Mouse (Mus musculus) forebrain, postnatal 0 days (tissue): ENCODE measurements around the gene Slc22a1. TPM values are rescaled to one million over a fixed set of nuclear protein-coding genes. Genes with fewer than 3 reads are reported as not detected.

Source experiments
- ATAC-seq: fragments of 200-750 bp; cut with Nextera tagmentation; 2 replicates; pipeline ENCODE4 v1.8.0; 2017; ENCODE audit warnings: mild to moderate bottlenecking, moderate library complexity
- DNase-seq: peaks from one replicate; pipeline ENCODE4 v3.0.0-alpha.2; 2015
- H3K27ac ChIP-seq: fragments of 300-500 bp; sonication (generic); 2 replicates; pipeline ENCODE4 v1.5.1; 2014; ENCODE audit warnings: low read depth, mild to moderate bottlenecking, antibody characterized with exemption, low read length, moderate library complexity, mixed read lengths
- H3K27me3 ChIP-seq: fragments of 300-500 bp; sonication (generic); 2 replicates; pipeline ENCODE4 v1.6.1; 2014; ENCODE audit warnings: mild to moderate bottlenecking, low read length, mixed read lengths; ENCODE audit not compliant: insufficient read depth
- H3K36me3 ChIP-seq: fragments of 300-500 bp; sonication (generic); 2 replicates; pipeline ENCODE4 v1.6.1; 2014; ENCODE audit warnings: mild to moderate bottlenecking, moderate library complexity; ENCODE audit not compliant: insufficient read depth
- H3K4me1 ChIP-seq: fragments of 300-500 bp; sonication (generic); 2 replicates; pipeline ENCODE4 v1.6.1; 2014; ENCODE audit warnings: antibody characterized with exemption; ENCODE audit not compliant: insufficient read depth
- H3K4me2 ChIP-seq: fragments of 300-500 bp; sonication (generic); 2 replicates; pipeline ENCODE4 v1.6.1; 2014; ENCODE audit warnings: low read depth, mild to moderate bottlenecking, moderate library complexity
- H3K4me3 ChIP-seq: fragments of 300-500 bp; sonication (generic); 2 replicates; pipeline ENCODE4 v1.5.1; 2014; ENCODE audit warnings: low read depth, low read length, mixed read lengths
- H3K9ac ChIP-seq: fragments of 300-500 bp; sonication (generic); 2 replicates; pipeline ENCODE4 v1.6.1; 2014; ENCODE audit warnings: mild to moderate bottlenecking
- H3K9me3 ChIP-seq: fragments of 300-500 bp; sonication (generic); 2 replicates; pipeline ENCODE4 v1.6.1; 2016; ENCODE audit warnings: low read length
- CTCF ChIP-seq: sonication (generic); IDR thresholded peaks from 2 replicates; pipeline ENCODE4 v1.5.1; 2016; ENCODE audit warnings: antibody characterized with exemption, control low read depth, low read depth
- WGBS: fragments of 180-500 bp; shearing (Covaris S2); extraction: QIAGEN DNeasy Blood & Tissue Kit; methylation state at CpG from one replicate; pipeline ENCODE4 v1.1.7; 2014; 5-methylcytosine and 5-hydroxymethylcytosine counted together
- polyA plus RNA-seq: library from polyadenylated mRNA; unstranded; fragments of >200 nt; fragmentation: Nextera tagmentation; extraction: Ambion mirVana; gene quantifications from 2 replicates; pipeline ENCODE4 v1.2.1, GENCODE M21; 2015
- total RNA-seq: library from RNA; depleted of rRNA; stranded (reverse); fragments of >200 nt; gene quantifications from 2 replicates; pipeline ENCODE4 v1.2.3, GENCODE M21; 2014

The Slc22a1 gene
- total and polyA plus RNA-seq, 2 experiments from 2014 or later, result not detected

DNA sequence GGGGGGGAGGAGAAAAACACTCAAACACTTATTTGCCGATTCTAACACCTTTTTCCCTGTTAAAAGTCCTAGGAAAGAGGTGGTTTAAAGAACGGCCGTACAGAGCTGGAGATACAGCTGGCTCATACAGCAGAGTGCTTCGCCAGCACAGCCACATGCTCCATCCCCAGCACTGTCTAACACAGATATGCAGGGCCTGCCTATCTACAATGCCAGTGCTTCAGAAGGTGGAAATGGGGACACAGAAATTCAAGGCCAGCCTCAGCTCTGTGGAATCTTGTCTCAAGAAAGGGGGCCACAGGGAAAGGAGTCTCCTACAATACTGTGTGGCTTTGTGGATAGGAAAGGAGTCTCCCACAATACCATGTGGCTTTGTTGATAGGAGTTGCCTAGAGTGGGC is 41.8 kb upstream of the Slc22a1 start:
- no peak for DNase-seq
- no peak overlapping the region for H3K4me2 ChIP-seq
- no peaks in the 10 kb centered on the region for H3K27me3 ChIP-seq
- no peak overlapping the region for H3K9ac ChIP-seq
- no peaks in the 10 kb centered on the region for H3K9me3 ChIP-seq
- no peak overlapping the region for H3K27ac ChIP-seq
- no peaks in the 10 kb centered on the region for H3K4me1 ChIP-seq
- WGBS, result 82% methylated on average over 4 of the region's 4 CpGs
- peaks cover 69% of the 10 kb centered on the region for H3K36me3 ChIP-seq
- no peak for ATAC-seq
- TF ChIP-seq CTCF, result no peak
- no peak overlapping the region for H3K4me3 ChIP-seq

DNA sequence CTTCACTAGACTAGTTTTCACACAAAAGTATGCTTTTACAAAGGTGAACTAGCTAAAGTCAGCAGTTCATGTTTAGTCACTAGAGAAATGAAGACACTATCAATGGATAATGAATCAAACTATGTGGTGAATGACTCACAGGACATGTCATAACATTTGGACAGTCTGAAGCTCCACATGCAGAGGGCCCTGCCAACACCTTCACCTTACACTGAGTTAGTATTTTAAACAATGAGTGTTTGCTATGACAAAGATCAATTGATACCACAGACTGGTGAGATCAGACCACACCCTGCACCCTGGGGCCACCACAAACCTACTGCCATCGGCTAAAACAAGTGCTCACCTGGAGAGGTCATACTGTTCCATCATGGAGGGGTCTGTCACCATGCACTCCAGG is 39.4 kb upstream of the Slc22a1 start:
- ATAC-seq (no peak), DNase-seq (no peak)
- WGBS, result 86% methylated on average over 1 of the region's 1 CpGs
- no peaks in the 10 kb centered on the region for H3K4me1 ChIP-seq
- H3K9me3 ChIP-seq, result no peaks in the 10 kb centered on the region
- no peak overlapping the region for H3K27ac ChIP-seq
- H3K9ac ChIP-seq, result no peak overlapping the region
- H3K4me3 ChIP-seq, result no peak overlapping the region
- no peak overlapping the region for H3K4me2 ChIP-seq
- TF ChIP-seq CTCF, result no peak
- no peaks in the 10 kb centered on the region for H3K27me3 ChIP-seq
- peaks cover 75% of the 10 kb centered on the region for H3K36me3 ChIP-seq

DNA sequence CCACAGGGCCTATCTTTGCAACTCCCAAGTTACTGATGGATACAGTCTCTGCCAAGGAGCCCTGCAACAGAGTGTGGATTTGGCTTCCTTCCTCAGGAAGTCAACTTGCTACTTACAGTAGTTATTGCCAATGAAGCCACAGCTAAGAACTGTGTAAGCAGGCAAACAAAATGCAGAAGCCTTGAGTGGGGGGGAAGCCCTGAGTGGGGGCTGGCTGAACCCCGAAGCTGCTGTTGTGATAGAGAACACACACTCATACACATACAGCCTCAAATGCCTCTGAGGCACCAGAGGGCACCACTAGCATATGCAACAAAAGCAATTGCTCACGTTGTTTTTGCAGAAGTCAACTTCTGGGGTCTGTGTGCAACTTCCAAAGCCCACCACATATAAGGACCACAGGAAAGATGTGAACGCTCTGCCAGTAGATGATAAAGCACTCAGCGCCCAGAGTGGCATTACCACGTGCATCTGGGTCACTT is 38.5 kb upstream of the Slc22a1 start:
- no peaks in the 10 kb centered on the region for H3K27me3 ChIP-seq

GRCm38 (mm10) chr17:12712993-12713392 is 37.4 kb upstream of the Slc22a1 start:
- no peak overlapping the region for H3K27ac ChIP-seq
- H3K4me2 ChIP-seq, result no peak overlapping the region
- no peak overlapping the region for H3K9ac ChIP-seq
- no peak for DNase-seq
- no peaks in the 10 kb centered on the region for H3K4me1 ChIP-seq
- TF ChIP-seq CTCF, result no peak
- H3K9me3 ChIP-seq, result no peaks in the 10 kb centered on the region
- no peak for ATAC-seq
- H3K27me3 ChIP-seq, result no peaks in the 10 kb centered on the region
- H3K4me3 ChIP-seq, result no peak overlapping the region
- peaks cover 74% of the 10 kb centered on the region for H3K36me3 ChIP-seq
- WGBS, result 74% methylated on average over 3 of the region's 3 CpGs

More for the DNA sequence above, 38.5 kb upstream of the Slc22a1 start:
- 78% methylated on average over 5 of the region's 5 CpGs for WGBS
- Histone ChIP-seq H3K9me3 (no peaks in the 10 kb centered on the region), H3K36me3 (peaks cover 71% of the 10 kb centered on the region), H3K9ac (no peak overlapping the region), H3K4me3 (no peak overlapping the region), H3K27ac (no peak overlapping the region), H3K4me2 (no peak overlapping the region), H3K4me1 (no peaks in the 10 kb centered on the region)
- ATAC-seq (peak; percentile 23; the same call in 1 of the 2 replicates), DNase-seq (no peak)
- no peak for TF ChIP-seq CTCF

DNA sequence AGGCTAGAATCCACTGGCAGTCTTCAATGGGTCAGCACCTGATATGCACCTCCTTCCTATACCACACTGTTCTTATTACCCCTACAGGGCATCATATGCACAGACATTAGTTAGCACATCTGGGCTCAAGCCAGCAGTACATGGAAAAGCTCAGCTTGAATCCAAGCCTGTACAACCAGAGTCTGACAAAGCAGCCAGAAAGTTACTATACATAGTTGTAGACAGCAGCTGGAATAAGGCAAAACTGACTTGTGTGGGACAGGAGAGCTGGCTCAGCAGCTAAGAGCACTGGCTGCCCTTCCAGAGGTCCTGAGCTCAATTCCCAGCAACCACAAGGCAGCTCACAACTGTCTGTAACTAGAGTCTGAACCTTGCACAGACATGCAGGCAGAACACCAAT is 36.6 kb upstream of the Slc22a1 start:
- H3K9ac ChIP-seq, result no peak overlapping the region
- no peaks in the 10 kb centered on the region for H3K4me1 ChIP-seq
- no peak for TF ChIP-seq CTCF
- ATAC-seq (no peak), DNase-seq (no peak)
- H3K4me2 ChIP-seq, result no peak overlapping the region
- H3K27me3 ChIP-seq, result no peaks in the 10 kb centered on the region
- peaks cover 68% of the 10 kb centered on the region for H3K36me3 ChIP-seq
- H3K4me3 ChIP-seq, result no peak overlapping the region
- no peaks in the 10 kb centered on the region for H3K9me3 ChIP-seq
- no peak overlapping the region for H3K27ac ChIP-seq

- Histone ChIP-seq H3K4me3 (no peak overlapping the region), H3K36me3 (peaks cover 61% of the 10 kb centered on the region), H3K4me2 (no peak overlapping the region), H3K9me3 (no peaks in the 10 kb centered on the region), H3K4me1 (no peaks in the 10 kb centered on the region), H3K27ac (no peak overlapping the region), H3K9ac (no peak overlapping the region), H3K27me3 (no peaks in the 10 kb centered on the region)
- ATAC-seq (no peak), DNase-seq (no peak)
- WGBS, result 89% methylated on average over 2 of the region's 2 CpGs
- no peak for TF ChIP-seq CTCF
Measured at GRCm38 (mm10) chr17:12710976-12711375, 35.3 kb upstream of the Slc22a1 start.

DNA sequence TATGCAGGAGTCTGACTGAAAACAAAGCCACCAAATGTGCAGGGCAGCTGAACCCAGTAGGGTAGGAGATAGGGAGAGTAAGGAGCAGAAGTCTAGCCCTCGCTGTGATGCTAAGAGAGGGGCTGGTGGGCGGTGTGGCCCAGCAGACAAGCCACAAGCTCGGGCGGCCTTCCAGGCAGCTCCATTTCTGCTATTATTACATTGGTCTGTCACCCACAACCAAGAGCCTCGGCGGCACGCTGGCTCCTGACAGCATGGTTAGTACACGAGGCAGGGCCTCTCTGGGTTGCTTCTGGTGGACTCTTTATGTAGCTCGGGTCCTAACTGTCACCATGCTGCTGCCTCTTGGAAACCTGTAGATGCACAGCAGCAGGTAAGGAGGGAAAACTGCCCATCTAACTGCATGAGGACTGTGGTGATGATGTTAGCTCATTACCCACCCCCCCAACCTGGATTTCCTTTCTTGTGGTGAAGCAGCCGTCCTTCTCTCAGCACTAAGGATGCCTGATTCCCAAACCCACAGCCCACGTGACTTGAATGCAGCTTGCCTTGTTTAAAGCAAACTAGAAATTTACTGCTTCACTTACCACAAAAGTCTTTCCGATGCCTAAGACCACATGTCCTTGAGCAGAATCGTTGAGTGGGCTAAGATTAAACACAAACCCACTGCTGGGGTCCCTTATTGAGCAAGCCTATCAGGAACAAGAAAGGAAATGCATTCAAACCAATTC is 34.6 kb upstream of the Slc22a1 start:
- no peak overlapping the region for H3K27ac ChIP-seq
- H3K27me3 ChIP-seq, result no peaks in the 10 kb centered on the region
- 75% methylated on average over 13 of the region's 13 CpGs for WGBS
- TF ChIP-seq CTCF, result no peak
- no peak for DNase-seq
- no peak overlapping the region for H3K4me3 ChIP-seq
- H3K9me3 ChIP-seq, result no peaks in the 10 kb centered on the region
- no peak overlapping the region for H3K9ac ChIP-seq
- H3K4me1 ChIP-seq, result no peaks in the 10 kb centered on the region
- ATAC-seq, result no peak
- no peak overlapping the region for H3K4me2 ChIP-seq
- peaks cover 58% of the 10 kb centered on the region for H3K36me3 ChIP-seq
